Mouse (Mus musculus) embryo, embryonic 10 days (tissue): ENCODE data around the gene Ndufa12.
A peak's percentile ranks its signal among the peaks of the same experiment; 100 is the strongest.

Experiments
- DNase-seq: peaks from one replicate; pipeline ENCODE4 v3.0.0-alpha.2; 2015; ENCODE audit warnings: low spot score

The Ndufa12 gene

GRCm38 (mm10) chr10:94198482-94199405 lies at the start of gene Ndufa12:
Ndufa12 (plus strand) TSS chr10:94198720.
- peak; percentile 96 for DNase-seq

- no peak for DNase-seq
These were observed 47.0 kb upstream of the Ndufa12 start for GRCm38 (mm10) chr10:94151488-94151887.

GRCm38 (mm10) chr10:94153841-94154240 lies 44.7 kb upstream of the Ndufa12 start:
- no peak for DNase-seq

- DNase-seq = no peak
These were observed 39.6 kb upstream of the Ndufa12 start for GRCm38 (mm10) chr10:94158962-94159361.

GRCm38 (mm10) chr10:94159406-94159805 lies 39.1 kb upstream of the Ndufa12 start:
- DNase-seq = no peak

- DNase-seq = no peak
These were observed 37.3 kb upstream of the Ndufa12 start for GRCm38 (mm10) chr10:94161051-94161765.

- DNase-seq = no peak
These were observed 36.5 kb upstream of the Ndufa12 start for GRCm38 (mm10) chr10:94162031-94162430.

- no peak for DNase-seq
These were observed 34.2 kb upstream of the Ndufa12 start for GRCm38 (mm10) chr10:94164104-94164845.

- no peak for DNase-seq
These were observed 33.1 kb upstream of the Ndufa12 start for GRCm38 (mm10) chr10:94165426-94165825.

GRCm38 (mm10) chr10:94167051-94167750 lies 31.3 kb upstream of the Ndufa12 start:
- DNase-seq = no peak

- no peak for DNase-seq
These were observed 26.9 kb upstream of the Ndufa12 start for GRCm38 (mm10) chr10:94171440-94172130.

GRCm38 (mm10) chr10:94172137-94172536 lies 26.4 kb upstream of the Ndufa12 start:
- DNase-seq = no peak

- no peak for DNase-seq
These were observed 25.8 kb upstream of the Ndufa12 start for GRCm38 (mm10) chr10:94172706-94173105.

GRCm38 (mm10) chr10:94174652-94175051 lies 23.9 kb upstream of the Ndufa12 start:
- no peak for DNase-seq

GRCm38 (mm10) chr10:94183199-94183598 lies 15.3 kb upstream of the Ndufa12 start:
- no peak for DNase-seq

- DNase-seq = no peak
These were observed 6.5 kb downstream of the Ndufa12 start for GRCm38 (mm10) chr10:94204973-94205372.

GRCm38 (mm10) chr10:94210718-94211618 lies 12.4 kb downstream of the Ndufa12 start:
- DNase-seq = peak; percentile 18

- no peak for DNase-seq
These were observed 13.2 kb downstream of the Ndufa12 start for GRCm38 (mm10) chr10:94211725-94212124.

GRCm38 (mm10) chr10:94225026-94225750 lies 26.7 kb downstream of the Ndufa12 start:
- peak; percentile 28 for DNase-seq
